Mouse (Mus musculus): ENCODE measurements around the gene Kctd2.
"Not testable (repeated sequence)": the region's sequence is repeated elsewhere in the genome, so short reads cannot be mapped to it uniquely, and the experiment has no call there.

Kctd2 gene

GRCm38 (mm10) chr11:115439906-115440595 is 20.1 kb downstream of the Kctd2 start, which contains the start of gene Trim80:
TSS of gene Trim80 (plus strand) at chr11:115440545.
- no peak for DNase-seq (ENCODE audit: low spot score in 2 of 2)

DNA sequence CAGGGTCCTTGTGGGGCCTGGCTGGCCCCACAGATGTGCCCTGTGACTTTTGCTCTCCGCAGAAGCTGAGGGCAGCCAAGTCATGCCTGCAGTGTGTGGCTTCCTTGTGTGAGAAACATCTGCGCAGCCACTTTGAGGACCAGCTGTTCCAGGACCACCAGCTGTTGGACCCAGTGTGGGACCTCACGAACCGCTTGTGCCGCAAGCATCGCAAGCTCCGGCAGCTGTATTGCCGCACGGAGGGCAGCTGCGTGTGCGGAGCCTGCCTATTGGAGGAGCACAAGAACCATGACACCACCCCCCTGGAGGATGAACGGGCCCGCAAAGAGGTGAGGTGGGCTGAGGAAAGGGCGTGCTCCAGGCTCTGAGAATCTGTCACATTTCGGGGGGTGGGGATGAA is 21.5 kb downstream of the Kctd2 start:
- DNase-seq (ENCODE audit: low spot score in 2 of 2): no peak

DNA sequence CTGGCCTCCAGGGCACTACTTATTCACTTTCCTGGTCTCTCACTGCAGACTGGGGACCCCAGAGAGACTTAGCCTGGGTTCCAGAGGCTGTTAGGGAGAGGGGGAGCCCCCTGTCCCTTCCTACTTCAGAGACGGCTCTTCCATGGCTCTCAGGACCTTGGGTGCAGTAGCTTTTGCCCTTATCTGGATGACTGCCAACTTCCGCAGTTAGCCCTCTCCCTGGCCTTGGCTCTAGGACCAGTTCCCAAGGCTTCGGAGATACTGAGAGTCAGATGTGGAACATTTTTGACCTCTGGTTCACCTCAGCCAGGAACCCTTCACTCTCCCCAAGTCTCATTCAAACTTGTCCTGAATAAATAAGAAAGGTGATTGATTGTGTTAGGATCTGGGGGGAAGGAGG is 27.0 kb downstream of the Kctd2 start:
- DNase-seq (ENCODE audit: low spot score in 2 of 2): no peak

DNA sequence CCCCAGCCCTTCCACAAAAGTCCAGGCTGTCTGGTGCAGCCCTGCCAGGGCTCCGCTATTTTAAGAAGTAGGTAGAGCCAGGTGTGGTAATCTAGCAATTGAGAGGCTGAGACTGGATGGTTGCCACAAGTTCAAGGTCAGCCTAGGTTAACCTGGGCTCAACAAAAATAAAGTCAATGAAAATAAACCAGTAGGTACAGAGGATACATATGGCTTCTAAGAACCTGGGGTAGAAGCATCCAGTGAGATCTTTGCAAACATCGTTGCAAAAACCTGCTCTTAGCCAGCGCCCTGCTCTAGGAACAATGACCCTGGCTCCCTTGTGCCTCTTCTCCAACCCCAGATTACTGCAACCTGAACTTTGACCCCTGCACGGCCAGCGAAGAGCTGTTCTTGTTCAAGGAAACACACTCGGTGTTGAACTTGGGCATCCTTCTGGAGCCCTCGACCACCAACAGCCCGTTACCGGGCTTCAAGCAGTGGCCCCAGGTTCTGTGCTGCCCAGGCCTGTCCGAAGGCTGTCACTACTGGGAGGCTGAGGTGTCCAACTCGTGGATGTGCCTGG is 27.5 kb downstream of the Kctd2 start:
- no peak for DNase-seq (ENCODE audit: low spot score in 2 of 2)

GRCm38 (mm10) chr11:115448075-115448474 is 28.1 kb downstream of the Kctd2 start:
- DNase-seq (ENCODE audit: low spot score in 2 of 2): no peak

GRCm38 (mm10) chr11:115448998-115449397 is 29.1 kb downstream of the Kctd2 start:
- DNase-seq (ENCODE audit: low spot score in 2 of 2): no peak

DNA sequence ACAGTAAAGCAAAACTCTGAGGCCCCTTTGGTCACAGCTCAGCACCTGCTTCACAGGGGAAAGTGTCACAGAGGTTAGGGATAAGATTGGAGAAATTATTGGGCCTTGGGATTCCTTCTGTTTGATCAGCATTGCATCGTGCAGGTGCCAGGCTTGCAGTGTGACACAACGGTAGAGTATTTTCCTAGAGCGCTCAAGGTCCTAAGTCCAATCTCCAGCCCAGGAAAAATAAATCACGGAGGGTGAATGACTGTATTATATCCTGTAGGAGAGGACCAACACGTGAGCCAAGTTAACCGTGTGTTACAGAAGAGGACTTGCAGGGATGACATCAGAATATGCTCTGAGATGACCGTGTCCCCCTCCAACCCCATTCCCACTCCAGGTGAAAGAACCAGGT is 30.2 kb downstream of the Kctd2 start:
- DNase-seq (ENCODE audit: low spot score in 2 of 2): no peak

- DNase-seq (ENCODE audit: low spot score in 2 of 2): no peak
These were observed 31.9 kb downstream of the Kctd2 start for GRCm38 (mm10) chr11:115451781-115452241.

- DNase-seq (ENCODE audit: low spot score in 2 of 2): no peak
These were observed 32.4 kb downstream of the Kctd2 start for GRCm38 (mm10) chr11:115452281-115452860.

- no peak for DNase-seq (ENCODE audit: low spot score in 2 of 2)
These were observed 33.4 kb downstream of the Kctd2 start for GRCm38 (mm10) chr11:115453306-115453705.

GRCm38 (mm10) chr11:115454822-115455221 is 34.9 kb downstream of the Kctd2 start:
- DNase-seq (ENCODE audit: low spot score in 2 of 2): not testable (repeated sequence)

GRCm38 (mm10) chr11:115455619-115456018 is 35.7 kb downstream of the Kctd2 start:
- no peak for DNase-seq (ENCODE audit: low spot score in 2 of 2)

DNA sequence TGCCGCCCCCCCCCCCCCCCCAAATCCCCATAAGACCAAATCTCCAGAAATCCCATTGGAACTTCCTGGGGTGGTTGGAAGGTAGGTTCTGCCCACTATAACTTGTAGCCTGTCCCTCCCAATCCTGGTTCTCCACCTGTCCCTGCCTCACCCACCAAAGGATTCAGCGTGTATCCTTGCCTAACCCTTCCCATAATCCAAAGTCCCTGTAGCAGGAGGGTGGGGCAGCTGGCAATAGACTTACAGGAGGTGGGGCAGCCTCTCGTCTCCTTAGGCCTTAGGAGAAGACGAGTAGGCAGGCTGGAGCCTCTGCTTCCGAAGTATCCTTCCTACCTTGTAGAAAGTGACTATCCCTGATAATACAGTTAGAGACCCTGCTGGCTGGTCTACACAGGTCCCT is 36.3 kb downstream of the Kctd2 start:
- no peak for DNase-seq (ENCODE audit: low spot score in 2 of 2)

- no peak for DNase-seq (ENCODE audit: low spot score in 2 of 2)
These were observed 37.5 kb downstream of the Kctd2 start for GRCm38 (mm10) chr11:115457405-115457804.

- no peak for DNase-seq (ENCODE audit: low spot score in 2 of 2)
These were observed 41.0 kb downstream of the Kctd2 start for GRCm38 (mm10) chr11:115460976-115461375.

DNA sequence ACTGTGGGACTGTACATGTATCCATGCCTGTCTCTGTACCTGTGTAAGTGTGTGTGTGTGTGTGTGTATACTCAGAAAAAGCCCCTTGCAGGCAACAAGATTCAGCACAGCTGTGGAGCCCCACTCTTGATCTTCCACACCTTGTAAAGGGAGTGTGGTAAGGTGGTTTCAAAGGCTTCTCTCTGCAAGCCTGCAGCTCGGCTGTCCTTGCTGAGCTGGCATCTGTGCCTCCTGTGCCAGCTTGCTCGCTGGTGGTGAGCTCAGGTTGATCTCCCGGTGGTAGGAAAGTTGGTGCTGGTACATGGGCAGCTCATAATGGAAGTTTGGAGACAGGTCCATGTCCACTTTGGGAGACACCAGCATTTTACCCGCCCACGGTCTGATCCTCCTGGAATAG is 41.9 kb downstream of the Kctd2 start:
- DNase-seq (ENCODE audit: low spot score in 2 of 2): no peak

GRCm38 (mm10) chr11:115462243-115462891 is 42.4 kb downstream of the Kctd2 start, which contains the start of gene Slc16a5:
TSS of gene Slc16a5 (plus strand) at chr11:115462474.
- DNase-seq (ENCODE audit: low spot score in 2 of 2): no peak

GRCm38 (mm10) chr11:115463397-115463796 is 43.5 kb downstream of the Kctd2 start:
- no peak for DNase-seq (ENCODE audit: low spot score in 2 of 2)

- no peak for DNase-seq (ENCODE audit: low spot score in 2 of 2)
These were observed 44.9 kb downstream of the Kctd2 start for GRCm38 (mm10) chr11:115464851-115465250.

DNA sequence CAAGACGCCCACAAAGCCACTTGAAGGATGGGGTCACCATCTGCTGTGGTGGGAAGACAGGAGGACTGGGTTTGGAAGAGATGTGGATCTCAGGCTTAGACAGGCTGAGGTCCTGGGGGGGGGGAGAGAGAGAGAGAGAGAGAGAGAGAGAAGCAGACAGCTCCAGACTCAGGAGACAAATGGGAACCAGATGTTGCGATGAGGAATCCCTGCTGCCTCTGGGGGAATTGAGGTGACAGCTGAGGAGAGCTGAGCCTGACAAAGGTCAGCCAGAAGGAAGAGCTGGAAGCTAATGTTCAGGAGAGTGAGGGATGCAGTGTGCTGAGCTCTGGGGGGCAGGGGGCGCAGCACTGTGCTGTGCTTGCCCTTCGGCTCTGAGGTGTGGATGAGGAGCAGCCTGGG is 47.3 kb downstream of the Kctd2 start:
- DNase-seq (ENCODE audit: low spot score in 2 of 2): no peak

- DNase-seq (ENCODE audit: low spot score in 2 of 2): no peak
These were observed 52.3 kb downstream of the Kctd2 start for GRCm38 (mm10) chr11:115472183-115472582.

DNA sequence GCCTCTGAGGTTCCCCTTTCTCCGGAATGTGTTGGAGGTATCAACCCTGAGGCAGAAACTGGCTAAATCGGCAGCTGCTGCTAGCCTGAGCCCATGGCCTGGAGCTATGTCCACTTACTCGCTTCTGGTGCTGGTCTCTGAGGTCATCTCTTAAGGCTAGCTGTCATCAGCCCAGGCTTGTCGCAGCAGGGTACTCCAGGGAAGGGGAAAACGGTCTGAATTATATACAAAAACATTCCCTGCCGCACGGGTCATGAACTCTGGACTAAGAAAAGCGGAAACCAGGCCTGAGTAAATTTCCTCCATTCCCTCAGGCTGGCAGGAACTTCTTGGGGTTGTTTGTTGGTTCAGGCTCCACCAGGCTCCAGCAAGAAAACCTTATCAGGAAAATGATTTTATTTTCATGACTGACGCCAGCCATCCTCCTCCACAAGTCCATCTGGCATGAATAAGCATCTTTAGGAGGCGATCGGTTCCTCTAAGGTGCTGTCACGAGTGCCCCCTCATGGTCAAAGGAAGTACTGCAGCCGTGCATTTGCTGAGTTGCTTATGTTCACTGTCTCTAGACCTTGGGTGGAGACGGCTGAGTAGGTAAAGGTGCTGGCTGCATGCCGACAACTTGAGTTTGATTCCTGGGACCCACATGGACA is 53.8 kb downstream of the Kctd2 start:
- peak; percentile 91 to 93 for DNase-seq (ENCODE audit: low spot score in 2 of 2)

All from urinary bladder, postnatal 36 days (tissue).